Mouse (Mus musculus) lung, postnatal 0 days (tissue): ENCODE results near the gene Fam19a2.

ENCODE experiments used
- CTCF ChIP-seq: IDR thresholded peaks from 2 replicates; pipeline ENCODE4 v1.5.1; 2016; ENCODE audit warnings: antibody characterized with exemption, mild to moderate bottlenecking
- EP300 ChIP-seq: IDR thresholded peaks from 2 replicates; pipeline ENCODE4 v1.6.1; 2016; ENCODE audit warnings: antibody characterized with exemption, mild to moderate bottlenecking, control low read depth

- TF ChIP-seq CTCF: no peak
- no peak for TF ChIP-seq EP300
These were observed 34.4 kb upstream of the Fam19a2 start for GRCm38 (mm10) chr10:123229420-123229819.
